Comparison of ENCODE assay signal across 14 mouse cellular contexts in genomic region chr5:77855191-77855590, GRCm38 (mm10).
"Had no signal": no experiment of that assay in that cellular context is flagged by ENCODE, and none has a peak within 500 bp of the region (broad histone marks: within the 10 kb centered on the region; RNA-seq: fewer than 3 reads in every experiment).

No protein-coding gene starts in this region.

- H3K27ac ChIP-seq: layer of hippocampus, adult 2 months; limb, embryonic 10.5 days; liver, embryonic 15.5 days; neural tube, embryonic 12.5 days had no signal

- H3K9me3 ChIP-seq: limb, embryonic 10.5 days; neural tube, embryonic 12.5 days had no signal

- ATAC-seq: lung, postnatal 0 days had no signal

- H3K4me1 ChIP-seq: limb, embryonic 10.5 days; liver, embryonic 15.5 days; neural tube, embryonic 12.5 days had no signal

- H3K4me2 ChIP-seq: liver, embryonic 11.5 days; liver, embryonic 15.5 days; neural tube, embryonic 12.5 days had no signal

- H3K27me3 ChIP-seq: liver, embryonic 15.5 days; neural tube, embryonic 12.5 days had no signal

- DNase-seq: kidney, adult 18-20 months; kidney, postnatal 10 days; kidney, postnatal 4 days; lung, adult 2 months; lung, postnatal 36 days; right cerebral cortex, adult 18-20 months; right cerebral cortex, postnatal 25 days; thymus, postnatal 36 days had no signal

- H3K9ac ChIP-seq: liver, embryonic 15.5 days; neural tube, embryonic 12.5 days had no signal

- H3K36me3 ChIP-seq: limb, embryonic 10.5 days; liver, embryonic 15.5 days; neural tube, embryonic 12.5 days had no signal

- H3K4me3 ChIP-seq: layer of hippocampus, adult 2 months; limb, embryonic 10.5 days; liver, embryonic 15.5 days; neural tube, embryonic 12.5 days had no signal
